Mouse (Mus musculus) E14TG2a.4 (cell line): ENCODE results near the gene Rbak.
"Not testable (repeated sequence)": the region's sequence is repeated elsewhere in the genome, so short reads cannot be mapped to it uniquely, and the experiment has no call there.

Source experiments
- H3K27me3 ChIP-seq: 2 replicates; pipeline ENCODE4 v1.6.1; 2014; ENCODE audit warnings: low read length, control low read depth; ENCODE audit not compliant: insufficient read depth
- H3K36me3 ChIP-seq: 2 replicates; pipeline ENCODE4 v1.6.1; 2014; ENCODE audit warnings: low read length, control low read depth; ENCODE audit not compliant: insufficient read depth
- H3K4me1 ChIP-seq: replicated peaks from 2 replicates; pipeline ENCODE4 v1.6.1; 2014; ENCODE audit warnings: low read depth, low read length, control low read depth
- H3K4me3 ChIP-seq: replicated peaks from 2 replicates; pipeline ENCODE4 v1.5.1; 2014; ENCODE audit warnings: mild to moderate bottlenecking, low read length
- H3K9me3 ChIP-seq: 2 replicates; pipeline ENCODE4 v1.6.1; 2014; ENCODE audit warnings: low read length, control low read depth
- CTCF ChIP-seq: conservative IDR thresholded peaks from 2 replicates; pipeline ENCODE4 v1.5.1; 2014; ENCODE audit warnings: low read length
- NANOG ChIP-seq: IDR thresholded peaks from 2 replicates; pipeline ENCODE4 v1.6.1; 2014; ENCODE audit warnings: borderline replicate concordance, low read length, mixed read lengths
- POU5F1 ChIP-seq: IDR thresholded peaks from 2 replicates; pipeline ENCODE4 v1.6.1; 2014; ENCODE audit warnings: low read length, borderline replicate concordance

Rbak gene

DNA sequence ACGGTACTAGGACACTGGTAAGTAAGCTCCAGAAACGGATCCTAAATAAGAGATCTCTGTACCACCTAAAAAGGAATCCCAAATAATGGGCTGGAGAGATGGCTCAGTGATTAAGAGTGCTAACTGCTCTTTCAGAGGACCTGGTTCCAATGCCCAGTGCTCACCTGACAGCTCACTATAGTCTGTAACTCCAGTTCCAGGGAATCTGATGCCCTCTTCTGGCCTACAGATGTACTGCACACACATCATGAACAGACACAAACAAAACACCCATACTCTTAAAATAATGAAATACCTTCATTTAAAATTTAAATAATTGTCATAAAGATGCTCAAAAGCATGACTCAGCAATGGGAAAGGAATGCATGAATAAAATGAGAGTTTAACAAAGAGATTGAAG lies 31.0 kb downstream of the Rbak start:
- peaks cover 17% of the 10 kb centered on the region for H3K9me3 ChIP-seq
- no peaks in the 10 kb centered on the region for H3K36me3 ChIP-seq
- peaks cover 5% of the 10 kb centered on the region for H3K4me1 ChIP-seq
- H3K27me3 ChIP-seq, result peaks cover 19% of the 10 kb centered on the region
- TF ChIP-seq CTCF (peak; percentile 50), NANOG (no peak)
- no peak overlapping the region for H3K4me3 ChIP-seq

DNA sequence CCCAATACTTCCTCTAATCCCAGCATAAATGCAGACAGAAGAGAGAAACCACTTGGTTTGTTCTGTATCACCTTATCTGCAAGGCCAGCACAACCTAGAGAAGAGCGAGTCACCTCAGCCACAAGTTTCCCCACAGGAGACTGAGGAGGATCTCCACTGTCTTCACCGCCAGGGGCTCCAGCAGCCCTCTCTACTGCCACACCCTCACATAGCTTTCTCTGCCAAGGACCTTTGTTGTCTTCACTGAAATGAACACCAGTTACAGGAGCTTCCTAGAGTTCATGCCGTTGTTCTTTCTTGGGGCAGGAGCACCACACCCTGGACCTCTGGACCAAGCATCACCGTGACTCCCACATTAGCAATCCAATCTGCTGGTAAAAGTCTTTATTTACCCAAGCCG lies 31.9 kb downstream of the Rbak start:
- Histone ChIP-seq H3K4me3 (no peak overlapping the region), H3K4me1 (peaks cover 5% of the 10 kb centered on the region), H3K9me3 (peaks cover 17% of the 10 kb centered on the region), H3K36me3 (no peaks in the 10 kb centered on the region), H3K27me3 (peaks cover 15% of the 10 kb centered on the region)
- no peak for TF ChIP-seq CTCF
- no peak for TF ChIP-seq NANOG
- TF ChIP-seq POU5F1, result no peak

DNA sequence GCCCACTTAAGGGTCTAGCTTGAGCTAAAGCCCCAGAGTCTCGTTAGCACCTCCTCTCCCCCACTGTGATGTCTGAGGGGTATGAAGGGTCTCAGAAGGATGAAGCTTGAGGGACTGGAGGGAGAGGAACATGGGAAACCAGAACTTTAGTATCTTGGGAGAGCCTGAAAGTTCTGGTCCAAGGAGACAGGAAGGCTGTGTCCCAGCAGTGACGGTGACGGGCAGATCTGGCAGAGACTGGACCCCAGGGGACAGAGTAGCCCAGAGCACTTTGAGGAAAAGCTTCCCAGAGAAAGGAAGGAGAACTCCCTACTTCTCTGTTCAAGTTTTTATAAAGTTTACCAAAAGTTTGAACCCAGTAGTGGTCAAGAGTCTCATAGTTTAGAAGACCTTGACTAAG lies 33.1 kb downstream of the Rbak start, which contains the start of gene Olfr718-ps1:
TSS of gene Olfr718-ps1 (minus strand) at position 101 of the 400 bp plus-strand sequence.
- Histone ChIP-seq H3K36me3 (no peaks in the 10 kb centered on the region), H3K4me3 (no peak within 1 kb of the TSS), H3K4me1 (peaks cover 5% of the 10 kb centered on the region), H3K9me3 (peaks cover 15% of the 10 kb centered on the region), H3K27me3 (peaks cover 15% of the 10 kb centered on the region)
- TF ChIP-seq CTCF, result no peak
- no peak for TF ChIP-seq POU5F1
- TF ChIP-seq NANOG, result no peak

DNA sequence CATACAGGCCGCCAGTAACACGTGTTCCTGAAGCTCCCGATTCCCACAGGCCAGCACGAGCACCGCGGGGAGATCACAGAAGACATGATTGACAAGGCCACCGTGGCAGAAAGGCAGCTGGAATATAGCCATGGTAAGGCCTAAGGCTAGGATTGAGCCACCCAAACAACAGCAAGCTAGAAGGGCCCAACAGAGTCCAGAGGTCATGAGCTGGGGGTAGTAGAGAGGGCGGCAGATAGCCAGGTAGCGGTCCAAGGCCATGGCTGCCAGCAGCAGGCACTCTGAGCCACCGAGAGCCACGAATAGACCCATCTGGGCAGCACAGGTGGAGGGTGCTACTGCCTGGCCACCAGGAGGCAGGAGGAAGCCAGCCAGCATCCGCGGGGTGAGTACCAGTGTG lies 43.0 kb downstream of the Rbak start:
- Histone ChIP-seq H3K27me3 (peaks cover 6% of the 10 kb centered on the region; the same call in 1 of the 2 replicates), H3K4me1 (peaks cover 14% of the 10 kb centered on the region), H3K9me3 (peaks cover 28% of the 10 kb centered on the region), H3K4me3 (peak overlapping the region; percentile 71), H3K36me3 (peaks cover 3% of the 10 kb centered on the region; the same call in 1 of the 2 replicates)
- TF ChIP-seq POU5F1, result no peak
- no peak for TF ChIP-seq NANOG
- TF ChIP-seq CTCF, result peak; percentile 18; the same call in 1 of the 2 replicates

DNA sequence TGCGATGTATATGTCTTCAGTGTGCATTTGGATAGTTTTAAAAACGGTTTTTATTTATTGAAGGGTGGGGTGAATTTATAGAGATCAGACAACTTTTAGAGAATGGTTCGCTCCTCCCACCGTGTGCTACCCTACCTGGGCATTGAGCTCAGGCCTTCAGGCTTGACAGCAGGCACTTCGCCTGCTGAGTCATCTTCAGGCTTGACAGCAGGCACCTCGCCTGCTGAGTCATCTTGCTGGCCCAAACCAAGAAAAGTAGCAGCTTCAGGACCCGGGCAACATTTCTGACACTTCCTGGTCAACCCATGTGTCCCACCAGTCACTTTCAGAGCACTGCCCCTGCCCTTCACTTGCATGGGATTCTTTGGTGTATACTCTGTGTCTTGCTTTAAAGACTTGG lies 45.5 kb downstream of the Rbak start:
- Histone ChIP-seq H3K36me3 (peaks cover 3% of the 10 kb centered on the region; the same call in 1 of the 2 replicates), H3K4me1 (peaks cover 14% of the 10 kb centered on the region), H3K4me3 (no peak overlapping the region), H3K27me3 (peaks cover 3% of the 10 kb centered on the region; the same call in 1 of the 2 replicates), H3K9me3 (peaks cover 49% of the 10 kb centered on the region)
- TF ChIP-seq NANOG (no peak), CTCF (no peak), POU5F1 (no peak)

DNA sequence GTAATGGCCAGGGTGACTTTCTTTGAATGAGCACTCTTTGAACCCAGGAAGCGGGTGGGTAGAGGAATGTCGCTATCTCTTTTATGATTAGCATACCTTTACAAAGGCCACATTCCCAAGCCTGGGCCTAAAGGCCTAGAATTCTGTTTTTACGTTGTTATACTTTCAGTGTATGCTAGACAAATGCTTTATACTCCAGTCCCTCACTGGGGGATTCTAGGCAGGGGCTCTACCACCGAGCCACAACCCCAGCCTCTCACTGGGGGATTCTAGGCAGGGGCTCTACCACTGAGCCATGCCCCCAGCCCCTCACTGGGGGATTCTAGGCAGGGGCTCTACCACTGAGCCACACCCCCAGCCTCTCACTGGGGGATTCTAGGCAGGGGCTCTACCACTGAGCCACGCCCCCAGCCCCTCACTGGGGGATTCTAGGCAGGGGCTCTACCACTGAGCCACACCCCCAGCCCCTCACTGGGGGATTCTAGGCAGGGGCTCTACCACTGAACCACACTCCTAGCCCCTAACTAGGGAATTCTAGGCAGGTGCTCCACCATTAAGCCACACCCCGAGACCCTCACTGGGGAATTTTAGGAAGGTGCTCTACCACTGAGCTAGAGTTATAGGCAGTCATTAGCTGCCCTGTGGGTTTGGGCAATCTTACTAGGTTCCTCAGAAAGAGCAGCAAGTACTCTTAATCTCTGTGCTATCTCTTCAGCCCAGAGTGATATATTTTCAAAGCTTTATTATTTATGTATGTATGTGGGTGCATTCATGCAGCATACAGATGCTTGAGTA lies 46.2 kb downstream of the Rbak start:
- H3K36me3 ChIP-seq, H3K27me3 ChIP-seq, H3K4me3 ChIP-seq: not testable (repeated sequence)
- Histone ChIP-seq H3K9me3 (peaks cover 54% of the 10 kb centered on the region), H3K4me1 (peaks cover 14% of the 10 kb centered on the region)

DNA sequence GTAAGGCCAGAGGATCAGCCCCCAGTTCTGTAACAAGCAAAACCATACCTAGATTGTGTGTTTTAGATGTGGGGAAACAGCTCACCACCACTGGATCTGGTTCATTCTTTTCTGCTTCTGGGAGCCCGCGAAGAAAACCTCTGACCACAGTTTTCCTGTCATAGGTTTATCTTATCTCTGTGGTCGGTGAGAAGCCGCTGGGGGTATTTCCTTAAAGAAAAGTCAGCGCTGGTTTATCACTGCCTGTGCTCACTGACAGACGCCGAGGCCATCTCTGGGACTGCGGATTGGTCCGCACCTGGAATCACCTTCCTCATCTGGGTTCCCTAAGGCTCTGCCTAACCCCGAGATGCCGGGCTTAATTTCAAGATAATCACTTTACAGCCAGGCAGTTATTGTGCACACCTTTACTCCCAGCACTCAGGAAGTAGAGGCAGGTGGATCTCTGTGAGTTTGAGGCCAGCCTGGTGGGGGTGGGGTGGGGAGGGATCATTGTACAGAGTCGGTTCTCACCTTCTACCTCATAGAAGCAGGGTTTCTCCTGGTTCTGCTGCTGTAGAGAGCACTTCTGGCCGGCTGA lies 47.5 kb downstream of the Rbak start:
- Histone ChIP-seq H3K4me3 (no peak overlapping the region), H3K36me3 (peaks cover 3% of the 10 kb centered on the region), H3K27me3 (no peaks in the 10 kb centered on the region), H3K9me3 (peaks cover 68% of the 10 kb centered on the region), H3K4me1 (peaks cover 13% of the 10 kb centered on the region)
- TF ChIP-seq POU5F1, result no peak
- no peak for TF ChIP-seq NANOG
- no peak for TF ChIP-seq CTCF

DNA sequence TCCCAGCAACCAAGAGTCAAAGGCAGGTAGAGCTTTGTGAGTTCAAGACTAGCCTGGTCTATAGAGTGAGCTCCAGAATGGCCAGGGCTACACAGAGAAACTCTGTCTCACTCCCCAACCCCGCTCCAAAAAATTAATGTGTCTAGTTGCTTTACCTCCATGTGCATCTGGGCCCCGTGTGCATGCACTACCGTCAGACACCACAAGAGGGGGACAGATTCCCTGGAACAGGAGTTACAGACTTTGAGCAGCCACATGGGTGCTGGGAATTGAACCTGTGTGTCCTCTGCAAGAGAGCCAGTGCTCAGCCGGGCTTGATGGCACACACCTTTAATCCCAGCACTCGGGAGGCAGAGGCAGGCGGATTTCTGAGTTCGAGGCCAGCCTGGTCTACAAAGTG lies 50.2 kb downstream of the Rbak start:
- TF ChIP-seq CTCF (peak; percentile 70), POU5F1 (no peak)
- Histone ChIP-seq H3K9me3 (peaks cover 79% of the 10 kb centered on the region), H3K4me3 (no peak overlapping the region), H3K36me3 (peaks cover 3% of the 10 kb centered on the region), H3K4me1 (peaks cover 15% of the 10 kb centered on the region), H3K27me3 (no peaks in the 10 kb centered on the region)

DNA sequence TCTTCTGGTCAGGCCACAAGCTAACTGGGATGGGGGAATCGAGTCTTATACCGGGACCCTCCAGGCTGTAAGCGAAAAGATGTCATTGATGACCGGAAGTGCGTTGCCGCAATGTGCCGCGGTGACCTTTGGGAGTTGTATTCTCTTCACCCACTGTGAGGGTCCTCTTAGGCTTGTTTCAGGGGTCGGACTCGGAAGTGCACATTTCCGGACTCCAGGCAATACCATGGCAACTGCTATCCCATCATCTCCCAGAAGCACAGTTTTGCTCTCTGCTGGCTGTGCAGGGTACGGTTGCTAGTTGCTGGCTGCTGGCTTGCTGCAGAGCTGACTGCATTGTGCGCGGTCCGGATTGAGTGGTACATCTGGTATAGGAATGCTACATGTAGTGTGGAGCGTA lies 51.5 kb downstream of the Rbak start:
- H3K36me3 ChIP-seq, result no peaks in the 10 kb centered on the region; the same call in 1 of the 2 replicates
- TF ChIP-seq NANOG (no peak), POU5F1 (0 out of 2 replicates have a peak, but pooled peaks have one; percentile 23)
- H3K27me3 ChIP-seq, result no peaks in the 10 kb centered on the region
- peaks cover 28% of the 10 kb centered on the region for H3K4me1 ChIP-seq
- H3K9me3 ChIP-seq, result peaks cover 71% of the 10 kb centered on the region
- H3K4me3 ChIP-seq, result no peak overlapping the region
